Mouse (Mus musculus) liver, embryonic 14.5 days (tissue): ENCODE data around the gene Rsph1. TPM values are rescaled to one million over a fixed set of nuclear protein-coding genes. Genes with fewer than 3 reads are reported as not detected.

Experiments used
- ATAC-seq: fragments of 200-750 bp; cut with Nextera tagmentation; 2 replicates; pipeline ENCODE4 v1.8.0; 2017; ENCODE audit warnings: moderate number of reproducible peaks, mild to moderate bottlenecking, moderate library complexity; ENCODE audit not compliant: insufficient read depth
- DNase-seq, 3 experiments: peaks; one replicate each; pipeline ENCODE4 v3.0.0-alpha.2; 2012 to 2013; ENCODE audit warnings: low read depth in 3 of 3, low spot score in 3 of 3
- H3K27ac ChIP-seq: fragments of 300-500 bp; sonication (generic); 2 replicates; pipeline ENCODE4 v1.5.1; 2014; ENCODE audit warnings: moderate library complexity, mild to moderate bottlenecking, control low read depth, inconsistent platforms
- H3K27me3 ChIP-seq: fragments of 300-500 bp; sonication (generic); 2 replicates; pipeline ENCODE4 v1.6.1; 2014; ENCODE audit warnings: mild to moderate bottlenecking, low read length, moderate library complexity; ENCODE audit not compliant: control insufficient read depth, insufficient read depth
- H3K36me3 ChIP-seq: fragments of 300-500 bp; sonication (generic); replicated peaks from 2 replicates; pipeline ENCODE4 v1.6.1; 2014; ENCODE audit warnings: low read depth; ENCODE audit not compliant: control insufficient read depth, insufficient read depth
- H3K4me1 ChIP-seq, 2 experiments: fragments of 200-500 bp in 1 of 2; fragments of 300-500 bp in 1 of 2; sonication (generic) in 1 of 2; replicated peaks; 2 replicates each; pipeline ENCODE4 v1.6.1; 2012 to 2014; ENCODE audit warnings: antibody characterized with exemption in 1 of 2, inconsistent platforms in 1 of 2, low read length in 1 of 2; ENCODE audit not compliant: control insufficient read depth in 2 of 2, insufficient read depth in 2 of 2
- H3K4me2 ChIP-seq: fragments of 300-500 bp; sonication (generic); 2 replicates; pipeline ENCODE4 v1.6.1; 2014; ENCODE audit warnings: low read depth, mild to moderate bottlenecking, control low read depth, moderate library complexity
- H3K4me3 ChIP-seq, 2 experiments: fragments of 200-500 bp in 1 of 2; fragments of 300-500 bp in 1 of 2; sonication (generic) in 1 of 2; 2 replicates each; pipeline ENCODE4 v1.5.1; 2012 to 2014; ENCODE audit warnings: low read depth in 2 of 2, low read length in 2 of 2, mild to moderate bottlenecking in 2 of 2, control low read depth in 1 of 2, inconsistent platforms in 1 of 2, moderate library complexity in 1 of 2; ENCODE audit not compliant: insufficient read depth in 1 of 2
- H3K9ac ChIP-seq: fragments of 300-500 bp; sonication (generic); replicated peaks from 2 replicates; pipeline ENCODE4 v1.6.1; 2014; ENCODE audit warnings: mild to moderate bottlenecking, control low read depth, moderate library complexity
- H3K9me3 ChIP-seq: fragments of 300-500 bp; sonication (generic); 2 replicates; pipeline ENCODE4 v1.6.1; 2016; ENCODE audit warnings: low read length, mixed read lengths; ENCODE audit not compliant: control insufficient read depth
- CTCF ChIP-seq: IDR thresholded peaks from 2 replicates; pipeline ENCODE4 v1.5.1; 2016; ENCODE audit warnings: antibody characterized with exemption, low read depth, control low read depth
- EP300 ChIP-seq: IDR thresholded peaks from 2 replicates; pipeline ENCODE4 v1.6.1; 2016; ENCODE audit warnings: antibody characterized with exemption, low read depth
- WGBS: fragments of 180-500 bp; shearing (Covaris S2); extraction: QIAGEN DNeasy Blood & Tissue Kit; methylation state at CpG from one replicate; pipeline ENCODE4 v1.1.7; 2014; ENCODE audit not compliant: insufficient replicate concordance; 5-methylcytosine and 5-hydroxymethylcytosine counted together
- polyA plus RNA-seq, 2 experiments: library from polyadenylated mRNA; depleted of rRNA in 1 of 2; stranded (reverse) in 1 of 2; unstranded in 1 of 2; fragments of >200 nt; fragmentation: Nextera tagmentation in 1 of 2; extraction: Ambion mirVana in 1 of 2; gene quantifications; 2 replicates each; pipeline versions ENCODE4 v1.2.1 to v1.2.3; 2012 to 2014

Gene Rsph1
- polyA plus RNA-seq (2012; rRNA removed): 0.04 and 0.08 TPM in 2 replicates
- 0.14 and 0.22 TPM in 2 replicates for polyA plus RNA-seq (2014; fragmentation: Nextera tagmentation; extraction: Ambion mirVana)

- WGBS: 10% methylated on average over 44 of the region's 44 CpGs
- H3K4me1 ChIP-seq: no peaks in the 10 kb centered on the region; a peak in 1 of 4 replicates
- no peaks in the 10 kb centered on the region for H3K9me3 ChIP-seq
- no peaks in the 10 kb centered on the region for H3K27me3 ChIP-seq
- peak within 1 kb of the TSS; percentile 58 for H3K4me2 ChIP-seq
- H3K9ac ChIP-seq: no peak within 1 kb of the TSS
- ATAC-seq: peak; percentile 45; the same call in 1 of the 2 replicates
- peak within 1 kb of the TSS; percentile 34 to 37 for H3K4me3 ChIP-seq
- no peak within 1 kb of the TSS for H3K27ac ChIP-seq
- no peak for DNase-seq
- no peaks in the 10 kb centered on the region for H3K36me3 ChIP-seq
- TF ChIP-seq EP300 (no peak), CTCF (no peak)
Measured at GRCm38 (mm10) chr17:31276922-31277918, at the start of gene Rsph1. Gene Rsph1 (minus strand): TSS chr17:31277383.

- Histone ChIP-seq H3K4me2 (no peak overlapping the region), H3K4me1 (no peaks in the 10 kb centered on the region; a peak in 1 of 4 replicates), H3K36me3 (no peaks in the 10 kb centered on the region), H3K4me3 (no peak overlapping the region), H3K9ac (no peak overlapping the region), H3K27ac (no peak overlapping the region), H3K27me3 (no peaks in the 10 kb centered on the region), H3K9me3 (no peaks in the 10 kb centered on the region)
- ATAC-seq (no peak), DNase-seq (no peak)
- no peak for TF ChIP-seq EP300
- no peak for TF ChIP-seq CTCF
- 44% methylated on average over 9 of the region's 9 CpGs for WGBS
Measured at GRCm38 (mm10) chr17:31326220-31326852, 49.2 kb upstream of the Rsph1 start.

GRCm38 (mm10) chr17:31325451-31326219 is 48.5 kb upstream of the Rsph1 start:
- H3K9ac ChIP-seq: no peak overlapping the region
- H3K4me3 ChIP-seq: no peak overlapping the region
- no peaks in the 10 kb centered on the region for H3K36me3 ChIP-seq
- DNase-seq (no peak), ATAC-seq (no peak)
- H3K4me2 ChIP-seq: no peak overlapping the region
- no peak overlapping the region for H3K27ac ChIP-seq
- WGBS: 49% methylated on average over 13 of the region's 13 CpGs
- H3K27me3 ChIP-seq: no peaks in the 10 kb centered on the region
- TF ChIP-seq CTCF: peak; percentile 71
- no peak for TF ChIP-seq EP300
- no peaks in the 10 kb centered on the region for H3K9me3 ChIP-seq
- H3K4me1 ChIP-seq: no peaks in the 10 kb centered on the region; a peak in 1 of 4 replicates

- no peaks in the 10 kb centered on the region; a peak in 1 of 4 replicates for H3K4me1 ChIP-seq
- no peaks in the 10 kb centered on the region for H3K36me3 ChIP-seq
- no peaks in the 10 kb centered on the region for H3K27me3 ChIP-seq
- H3K27ac ChIP-seq: no peak overlapping the region
- TF ChIP-seq EP300 (no peak), CTCF (no peak)
- H3K4me3 ChIP-seq: no peak overlapping the region
- no peak overlapping the region for H3K9ac ChIP-seq
- 74% methylated on average over 8 of the region's 8 CpGs for WGBS
- H3K9me3 ChIP-seq: no peaks in the 10 kb centered on the region
- H3K4me2 ChIP-seq: no peak overlapping the region
- DNase-seq (no peak), ATAC-seq (no peak)
Measured at GRCm38 (mm10) chr17:31324227-31324626, 47.0 kb upstream of the Rsph1 start.
